Mouse (Mus musculus): ENCODE results near the gene Zfp791.

DNA sequence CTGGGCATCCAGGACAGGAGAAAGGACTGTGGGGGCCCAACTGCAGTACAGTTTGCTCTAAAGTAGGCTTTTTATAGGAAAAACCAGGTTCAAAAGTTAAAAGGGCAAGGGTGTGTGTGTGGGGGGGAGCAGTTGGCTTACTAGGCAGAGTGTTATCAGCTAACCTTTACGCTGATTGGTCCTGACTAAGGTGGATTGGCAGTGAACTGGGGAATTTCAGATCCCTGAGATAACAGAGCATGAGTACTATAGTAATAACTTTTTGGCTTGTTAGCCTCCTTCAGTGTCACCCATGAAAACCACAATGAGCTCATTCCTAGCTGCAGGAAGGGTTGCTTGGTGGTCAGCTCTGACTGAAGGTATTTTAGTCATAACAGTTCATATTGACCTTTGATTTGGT lies 9.4 kb upstream of the Zfp791 start:
- TF ChIP-seq CTCF (IDR thresholded peaks at IDR 0.05; ENCODE audit: extremely low read depth, insufficient read depth, low read length) (no peak), POLR2A (IDR thresholded peaks at IDR 0.05; ENCODE audit: extremely low read depth, insufficient read depth, low read length) (no peak)

All from cortical plate, adult 2 months (tissue).